Mouse (Mus musculus) liver, embryonic 12.5 days (tissue): ENCODE measurements at regions not wholly inside any gene's neighbourhood (a gene's known extent, or its start where the extent isn't known, plus 50 kb on each side); places are given as distances from the start of the nearest gene placed in this dataset.

Experiments
- ATAC-seq: fragments of 200-750 bp; cut with Nextera tagmentation; 2 replicates; pipeline ENCODE4 v1.8.0; 2017; ENCODE audit warnings: moderate number of reproducible peaks, mild to moderate bottlenecking, moderate library complexity
- H3K27ac ChIP-seq: fragments of 300-500 bp; sonication (generic); 2 replicates; pipeline ENCODE4 v1.5.1; 2016; ENCODE audit warnings: mild to moderate bottlenecking
- H3K27me3 ChIP-seq: fragments of 300-500 bp; sonication (generic); replicated peaks from 2 replicates; pipeline ENCODE4 v1.6.1; 2016; ENCODE audit warnings: mild to moderate bottlenecking, moderate library complexity
- H3K36me3 ChIP-seq: fragments of 300-500 bp; sonication (generic); 2 replicates; pipeline ENCODE4 v1.6.1; 2016; ENCODE audit warnings: mild to moderate bottlenecking, moderate library complexity
- H3K4me1 ChIP-seq: fragments of 300-500 bp; sonication (generic); 2 replicates; pipeline ENCODE4 v1.6.1; 2016
- H3K4me2 ChIP-seq: fragments of 300-500 bp; sonication (generic); 2 replicates; pipeline ENCODE4 v1.6.1; 2016; ENCODE audit warnings: mild to moderate bottlenecking, moderate library complexity
- H3K4me3 ChIP-seq: fragments of 300-500 bp; sonication (generic); 2 replicates; pipeline ENCODE4 v1.5.1; 2016; ENCODE audit warnings: mild to moderate bottlenecking, moderate library complexity
- H3K9ac ChIP-seq: fragments of 300-500 bp; sonication (generic); 2 replicates; pipeline ENCODE4 v1.6.1; 2016; ENCODE audit warnings: mild to moderate bottlenecking, moderate library complexity
- H3K9me3 ChIP-seq: fragments of 300-500 bp; sonication (generic); replicated peaks from 2 replicates; pipeline ENCODE4 v1.6.1; 2016; ENCODE audit warnings: mild to moderate bottlenecking, moderate library complexity
- WGBS: fragments of 180-500 bp; shearing (Covaris S2); methylation state at CpG from one replicate; pipeline ENCODE4 v1.1.7; 2016; ENCODE audit not compliant: insufficient replicate concordance; 5-methylcytosine and 5-hydroxymethylcytosine counted together

GRCm38 (mm10) chr9:120804760-120805294 lies 124.2 kb upstream of the Ctnnb1 start:
- Histone ChIP-seq H3K9me3 (no peaks in the 10 kb centered on the region), H3K4me3 (no peak overlapping the region), H3K36me3 (no peaks in the 10 kb centered on the region), H3K27me3 (no peaks in the 10 kb centered on the region), H3K27ac (no peak overlapping the region), H3K4me1 (0 out of 2 replicates have a peak, but pooled peaks cover 4% of the 10 kb centered on the region), H3K9ac (no peak overlapping the region), H3K4me2 (no peak overlapping the region)
- ATAC-seq = no peak
- 30% methylated on average over 10 of the region's 10 CpGs for WGBS

GRCm38 (mm10) chr9:120808741-120809425 lies 120.1 kb upstream of the Ctnnb1 start:
- no peak for ATAC-seq
- no peak overlapping the region for H3K4me3 ChIP-seq
- H3K9me3 ChIP-seq = no peaks in the 10 kb centered on the region
- no peaks in the 10 kb centered on the region for H3K36me3 ChIP-seq
- no peak overlapping the region for H3K27ac ChIP-seq
- 59% methylated on average over 4 of the region's 4 CpGs for WGBS
- no peak overlapping the region for H3K9ac ChIP-seq
- H3K27me3 ChIP-seq = no peaks in the 10 kb centered on the region
- no peak overlapping the region for H3K4me2 ChIP-seq
- H3K4me1 ChIP-seq = 0 out of 2 replicates have a peak, but pooled peaks cover 4% of the 10 kb centered on the region

- no peaks in the 10 kb centered on the region for H3K36me3 ChIP-seq
- H3K27ac ChIP-seq = no peak overlapping the region
- H3K4me1 ChIP-seq = no peaks in the 10 kb centered on the region
- H3K4me2 ChIP-seq = no peak overlapping the region
- no peak overlapping the region for H3K4me3 ChIP-seq
- WGBS = 50% methylated on average over 3 of the region's 3 CpGs
- no peak overlapping the region for H3K9ac ChIP-seq
- no peaks in the 10 kb centered on the region for H3K27me3 ChIP-seq
- H3K9me3 ChIP-seq = no peaks in the 10 kb centered on the region
- no peak for ATAC-seq
Observed at GRCm38 (mm10) chr9:120811522-120811921, 117.5 kb upstream of the Ctnnb1 start.

GRCm38 (mm10) chr9:120812667-120813210 lies 116.3 kb upstream of the Ctnnb1 start:
- H3K4me3 ChIP-seq = no peak overlapping the region

GRCm38 (mm10) chr9:120814286-120814685 lies 114.7 kb upstream of the Ctnnb1 start:
- Histone ChIP-seq H3K27ac (no peak overlapping the region), H3K27me3 (no peaks in the 10 kb centered on the region), H3K9me3 (no peaks in the 10 kb centered on the region), H3K9ac (no peak overlapping the region), H3K36me3 (no peaks in the 10 kb centered on the region), H3K4me3 (no peak overlapping the region), H3K4me1 (no peaks in the 10 kb centered on the region), H3K4me2 (no peak overlapping the region)
- ATAC-seq = no peak
- WGBS = 66% methylated on average over 4 of the region's 4 CpGs

More at GRCm38 (mm10) chr9:120812667-120813210, 116.3 kb upstream of the Ctnnb1 start:
- ATAC-seq = no peak
- no peak overlapping the region for H3K4me2 ChIP-seq
- H3K4me1 ChIP-seq = no peaks in the 10 kb centered on the region
- H3K9ac ChIP-seq = no peak overlapping the region
- no peaks in the 10 kb centered on the region for H3K9me3 ChIP-seq
- whole genome bisulfite sequencing = 64% methylated on average over 17 of the region's 17 CpGs
- no peaks in the 10 kb centered on the region for H3K36me3 ChIP-seq
- no peak overlapping the region for H3K27ac ChIP-seq
- no peaks in the 10 kb centered on the region for H3K27me3 ChIP-seq

DNA sequence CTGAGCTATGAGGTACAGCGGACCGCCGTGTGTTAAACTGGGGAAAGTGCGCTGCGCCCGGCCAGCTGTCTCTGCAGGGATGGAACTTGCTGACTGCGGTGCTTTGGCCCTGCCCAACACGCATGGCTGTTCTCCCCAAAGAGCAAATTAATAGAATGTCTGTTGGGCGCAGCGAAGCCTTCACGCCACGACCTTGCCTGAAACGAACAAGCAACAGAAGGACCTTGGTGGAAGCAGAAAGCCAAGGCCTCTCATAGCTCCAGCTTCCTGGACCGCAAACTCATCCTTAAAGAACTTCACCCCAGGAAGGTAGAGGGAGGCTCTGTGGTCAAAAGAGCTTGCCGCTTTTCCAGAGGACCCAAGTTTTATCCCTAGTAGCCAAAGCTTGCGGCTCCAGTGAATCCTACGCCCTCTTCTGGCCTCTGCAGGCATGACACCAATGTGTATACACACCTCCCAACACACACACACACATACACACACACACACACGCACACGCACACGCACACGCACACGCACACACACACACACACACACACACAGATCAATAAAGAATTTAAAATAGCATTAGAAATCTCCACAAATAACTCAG lies 110.2 kb upstream of the Ctnnb1 start:
- Histone ChIP-seq H3K9me3 (no peaks in the 10 kb centered on the region), H3K36me3 (no peaks in the 10 kb centered on the region), H3K27me3 (no peaks in the 10 kb centered on the region), H3K4me2 (no peak overlapping the region), H3K4me1 (no peaks in the 10 kb centered on the region), H3K27ac (no peak overlapping the region), H3K9ac (no peak overlapping the region), H3K4me3 (no peak overlapping the region)
- no peak for ATAC-seq
- WGBS = 83% methylated on average over 22 of the region's 22 CpGs

GRCm38 (mm10) chr9:120820892-120821291 lies 108.1 kb upstream of the Ctnnb1 start:
- ATAC-seq = no peak
- no peak overlapping the region for H3K9ac ChIP-seq
- H3K4me3 ChIP-seq = no peak overlapping the region
- H3K4me2 ChIP-seq = no peak overlapping the region
- no peaks in the 10 kb centered on the region for H3K27me3 ChIP-seq
- no peaks in the 10 kb centered on the region for H3K9me3 ChIP-seq
- H3K27ac ChIP-seq = no peak overlapping the region
- 53% methylated on average over 6 of the region's 6 CpGs for WGBS
- no peaks in the 10 kb centered on the region for H3K36me3 ChIP-seq
- H3K4me1 ChIP-seq = no peaks in the 10 kb centered on the region

DNA sequence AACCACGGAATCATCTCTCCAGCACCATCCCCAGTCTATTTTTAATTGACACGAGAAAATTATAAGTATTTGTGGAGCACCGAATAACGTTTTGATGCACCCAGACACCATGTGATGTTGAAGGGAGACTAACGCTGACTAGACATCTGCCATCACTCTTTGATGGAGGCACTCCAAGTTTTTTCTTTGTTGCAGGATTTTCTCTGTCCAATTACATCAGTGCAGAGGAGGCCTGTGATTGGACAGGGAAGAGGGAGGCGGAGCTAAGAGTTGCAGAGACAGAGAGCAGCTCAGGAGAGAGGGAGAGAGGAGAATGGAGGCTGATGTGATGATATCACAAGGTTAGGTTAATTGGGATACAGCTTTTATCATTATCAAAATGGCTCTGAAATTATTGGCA lies 105.6 kb upstream of the Ctnnb1 start:
- no peaks in the 10 kb centered on the region for H3K4me1 ChIP-seq
- no peak overlapping the region for H3K4me2 ChIP-seq
- no peak overlapping the region for H3K27ac ChIP-seq
- H3K9ac ChIP-seq = no peak overlapping the region
- no peaks in the 10 kb centered on the region for H3K27me3 ChIP-seq
- no peaks in the 10 kb centered on the region for H3K36me3 ChIP-seq
- H3K4me3 ChIP-seq = no peak overlapping the region
- H3K9me3 ChIP-seq = no peaks in the 10 kb centered on the region
- WGBS = 65% methylated on average over 6 of the region's 6 CpGs
- no peak for ATAC-seq

- Histone ChIP-seq H3K9me3 (no peaks in the 10 kb centered on the region), H3K4me1 (no peaks in the 10 kb centered on the region), H3K4me3 (no peak overlapping the region), H3K36me3 (no peaks in the 10 kb centered on the region), H3K27me3 (no peaks in the 10 kb centered on the region), H3K4me2 (no peak overlapping the region), H3K9ac (no peak overlapping the region), H3K27ac (no peak overlapping the region)
- WGBS = 23% methylated on average over 4 of the region's 4 CpGs
- no peak for ATAC-seq
Observed at GRCm38 (mm10) chr9:120826266-120826665, 102.8 kb upstream of the Ctnnb1 start.

DNA sequence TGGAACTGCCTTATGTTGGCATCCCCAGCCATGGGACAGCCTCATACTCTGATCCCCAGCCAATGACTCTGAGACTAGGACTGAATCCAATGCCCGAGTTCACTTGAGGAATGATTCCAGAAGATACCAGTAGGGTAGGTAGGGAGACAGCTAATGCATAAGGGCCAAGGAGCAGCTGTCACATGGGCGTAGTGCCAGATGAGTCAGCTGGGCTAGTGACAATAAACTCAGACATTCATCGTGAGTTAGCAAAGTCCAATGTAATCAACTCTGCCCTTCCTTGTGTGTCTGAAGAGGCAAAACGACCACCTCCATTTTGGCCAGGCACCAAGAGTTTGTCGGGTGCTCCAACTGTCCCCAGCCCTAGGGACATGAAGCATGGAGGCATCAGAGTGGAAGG lies 98.5 kb upstream of the Ctnnb1 start:
- Histone ChIP-seq H3K9ac (no peak overlapping the region), H3K9me3 (no peaks in the 10 kb centered on the region), H3K4me3 (no peak overlapping the region), H3K36me3 (no peaks in the 10 kb centered on the region), H3K4me2 (no peak overlapping the region), H3K27me3 (no peaks in the 10 kb centered on the region), H3K27ac (no peak overlapping the region), H3K4me1 (no peaks in the 10 kb centered on the region)
- ATAC-seq = no peak
- WGBS = 64% methylated on average over 5 of the region's 5 CpGs

GRCm38 (mm10) chr9:120834166-120834565 lies 94.8 kb upstream of the Ctnnb1 start:
- H3K4me2 ChIP-seq = no peak overlapping the region
- H3K4me3 ChIP-seq = no peak overlapping the region
- no peaks in the 10 kb centered on the region for H3K36me3 ChIP-seq
- H3K9ac ChIP-seq = no peak overlapping the region
- H3K9me3 ChIP-seq = no peaks in the 10 kb centered on the region
- 60% methylated on average over 9 of the region's 9 CpGs for WGBS
- no peak for ATAC-seq
- H3K4me1 ChIP-seq = no peaks in the 10 kb centered on the region
- H3K27me3 ChIP-seq = no peaks in the 10 kb centered on the region
- no peak overlapping the region for H3K27ac ChIP-seq

GRCm38 (mm10) chr9:120835621-120836020 lies 93.4 kb upstream of the Ctnnb1 start:
- Histone ChIP-seq H3K9me3 (no peaks in the 10 kb centered on the region), H3K9ac (no peak overlapping the region), H3K27me3 (no peaks in the 10 kb centered on the region), H3K27ac (no peak overlapping the region), H3K4me1 (no peaks in the 10 kb centered on the region), H3K4me3 (no peak overlapping the region), H3K36me3 (no peaks in the 10 kb centered on the region), H3K4me2 (no peak overlapping the region)
- no peak for ATAC-seq
- WGBS = 69% methylated on average over 4 of the region's 4 CpGs
